Mouse (Mus musculus): ENCODE data around the gene Ptprm. TPM values are rescaled to one million over a fixed set of nuclear protein-coding genes. Genes with fewer than 3 reads are reported as not detected.

Ptprm gene
- polyA plus RNA-seq, 1 experiment from 2014 or later, result 12.4 TPM

DNA sequence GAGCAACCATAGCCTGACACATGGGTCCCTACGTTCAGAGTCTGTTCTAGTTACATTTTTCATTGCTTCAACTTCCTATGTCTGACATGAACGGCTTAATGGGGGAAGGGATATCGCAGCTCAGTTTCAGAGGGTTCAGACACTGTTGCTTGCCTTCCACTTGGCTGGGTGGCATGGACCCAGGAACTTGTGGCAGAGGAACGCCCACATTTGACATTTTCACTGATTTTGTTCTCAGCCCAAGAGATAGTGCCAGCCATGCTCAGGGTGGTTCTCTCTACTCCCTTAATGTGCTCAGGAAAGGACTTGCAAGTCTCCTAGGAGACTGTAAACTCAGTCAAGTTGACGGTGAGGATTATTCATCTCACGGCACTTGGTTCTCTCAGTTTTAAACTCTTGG lies 588.1 kb downstream of the Ptprm start:
- Histone ChIP-seq H3K9ac (no peak overlapping the region), H3K4me2 (no peak overlapping the region), H3K27ac (no peak overlapping the region), H3K4me3 (replicated peaks) (no peak overlapping the region), H3K27me3 (replicated peaks) (no peaks in the 10 kb centered on the region), H3K4me1 (0 out of 2 replicates have a peak, but pooled peaks cover 3% of the 10 kb centered on the region), H3K36me3 (no peaks in the 10 kb centered on the region), H3K9me3 (no peaks in the 10 kb centered on the region)
- 74% methylated on average over 6 of the region's 6 CpGs for WGBS
- ATAC-seq (ENCODE audit: insufficient read depth, low FRiP score, low read depth), result no peak

DNA sequence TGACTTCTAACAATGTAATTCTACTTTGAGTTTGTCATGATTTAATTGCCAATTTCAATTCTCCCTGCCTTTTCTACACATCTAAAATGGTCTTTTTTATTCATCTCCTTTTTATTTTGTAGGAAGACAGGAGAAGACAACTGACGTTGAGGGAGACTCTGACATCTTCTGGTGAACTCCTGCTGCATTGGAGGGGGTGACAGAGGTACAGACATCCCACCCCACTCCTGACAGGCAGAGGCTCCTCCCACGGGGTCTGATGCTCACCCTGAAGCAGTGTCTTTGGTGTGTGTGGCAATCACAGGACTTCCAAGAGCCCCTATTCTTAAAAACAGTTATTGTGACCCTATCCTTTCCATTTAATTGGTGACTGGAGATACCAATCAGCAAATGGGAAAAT lies 589.8 kb downstream of the Ptprm start:
- no peak overlapping the region for H3K27ac ChIP-seq
- 61% methylated on average over 2 of the region's 2 CpGs for whole genome bisulfite sequencing
- H3K9me3 ChIP-seq, result no peaks in the 10 kb centered on the region
- H3K36me3 ChIP-seq, result no peaks in the 10 kb centered on the region
- no peak overlapping the region for H3K9ac ChIP-seq
- H3K4me1 ChIP-seq, result 0 out of 2 replicates have a peak, but pooled peaks cover 3% of the 10 kb centered on the region
- H3K4me3 ChIP-seq (replicated peaks), result no peak overlapping the region
- no peak for ATAC-seq (ENCODE audit: insufficient read depth, low FRiP score, low read depth)
- no peak overlapping the region for H3K4me2 ChIP-seq
- H3K27me3 ChIP-seq (replicated peaks), result no peaks in the 10 kb centered on the region

DNA sequence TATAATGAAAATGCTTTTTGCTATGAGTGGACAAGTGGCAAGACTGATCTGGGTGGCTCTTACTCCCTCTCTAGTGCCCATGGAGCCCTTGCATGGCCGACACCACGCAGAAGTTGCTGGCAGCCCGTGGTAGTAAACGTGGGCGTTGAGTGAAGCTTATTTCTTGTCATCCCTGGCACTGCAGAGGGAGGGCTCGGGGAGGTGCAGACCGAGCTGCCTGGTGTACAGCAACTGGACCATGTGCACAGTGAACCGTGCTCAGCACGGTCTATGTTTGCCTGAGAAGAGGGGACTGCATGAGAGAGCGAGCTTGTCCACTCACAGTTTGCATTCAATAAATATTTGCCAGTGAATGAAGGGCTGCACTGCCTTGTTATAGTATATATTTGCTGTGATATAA lies 591.5 kb downstream of the Ptprm start:
- H3K9me3 ChIP-seq, result no peaks in the 10 kb centered on the region
- H3K4me3 ChIP-seq (replicated peaks), result no peak overlapping the region
- H3K36me3 ChIP-seq, result no peaks in the 10 kb centered on the region
- no peak overlapping the region for H3K9ac ChIP-seq
- no peak for ATAC-seq (ENCODE audit: insufficient read depth, low FRiP score, low read depth)
- no peak overlapping the region for H3K4me2 ChIP-seq
- H3K27me3 ChIP-seq (replicated peaks), result no peaks in the 10 kb centered on the region
- H3K27ac ChIP-seq, result no peak overlapping the region
- 80% methylated on average over 10 of the region's 10 CpGs for WGBS
- H3K4me1 ChIP-seq, result 0 out of 2 replicates have a peak, but pooled peaks cover 3% of the 10 kb centered on the region

DNA sequence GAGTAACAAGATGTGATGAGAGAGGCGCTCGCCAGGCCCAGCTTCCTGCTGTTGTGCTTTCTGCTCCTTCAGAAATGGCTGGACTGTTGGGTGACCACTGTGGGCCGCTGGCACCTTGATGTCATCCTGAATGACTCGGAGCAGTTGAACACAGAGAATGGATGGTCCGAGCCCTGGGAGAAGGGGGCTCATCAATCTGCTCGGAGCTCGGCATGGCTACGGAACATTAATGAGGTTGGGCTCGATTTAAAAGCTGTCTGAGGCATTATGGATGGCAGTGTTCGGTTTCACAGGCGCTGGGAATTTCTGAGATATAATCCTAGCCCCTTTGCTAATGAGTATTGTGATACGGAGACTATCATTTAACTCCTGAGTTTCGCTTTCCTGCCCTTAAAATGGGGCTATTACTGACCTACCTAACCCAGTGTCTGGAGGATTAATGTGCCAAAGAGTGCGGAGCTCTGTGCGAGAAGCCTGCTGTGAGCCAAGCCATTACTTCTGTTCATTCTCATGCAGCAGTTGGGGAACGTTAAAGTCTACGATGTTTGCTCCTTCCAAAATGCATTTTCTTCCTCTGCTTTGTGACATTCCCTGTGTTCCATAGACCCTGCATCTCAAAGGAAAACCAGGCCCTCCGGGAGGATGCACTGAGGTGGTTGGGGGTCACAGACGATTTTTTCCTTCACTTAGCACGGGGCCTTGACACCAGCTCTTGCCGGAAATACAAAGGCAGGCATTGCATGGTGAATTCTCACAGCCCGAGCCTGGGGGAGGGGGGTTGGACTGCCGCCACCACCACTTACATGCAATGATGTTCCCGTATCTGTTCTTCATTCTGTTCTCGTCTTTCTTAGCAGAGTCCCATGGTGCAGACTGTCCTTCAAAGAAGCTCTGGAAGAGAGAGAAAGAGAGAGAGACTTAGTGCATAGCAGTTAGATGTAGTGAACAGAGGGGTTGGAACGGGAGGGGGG lies 592.6 kb downstream of the Ptprm start:
- no peaks in the 10 kb centered on the region for H3K36me3 ChIP-seq
- WGBS, result 50% methylated on average over 26 of the region's 26 CpGs
- H3K4me1 ChIP-seq, result 0 out of 2 replicates have a peak, but pooled peaks cover 3% of the 10 kb centered on the region
- H3K27ac ChIP-seq, result peak overlapping the region; percentile 40; the same call in 1 of the 2 replicates
- no peak overlapping the region for H3K9ac ChIP-seq
- peak overlapping the region; percentile 29 for H3K4me2 ChIP-seq
- no peak for ATAC-seq (ENCODE audit: insufficient read depth, low FRiP score, low read depth)
- no peak overlapping the region for H3K4me3 ChIP-seq (replicated peaks)
- H3K27me3 ChIP-seq (replicated peaks), result no peaks in the 10 kb centered on the region
- H3K9me3 ChIP-seq, result no peaks in the 10 kb centered on the region

DNA sequence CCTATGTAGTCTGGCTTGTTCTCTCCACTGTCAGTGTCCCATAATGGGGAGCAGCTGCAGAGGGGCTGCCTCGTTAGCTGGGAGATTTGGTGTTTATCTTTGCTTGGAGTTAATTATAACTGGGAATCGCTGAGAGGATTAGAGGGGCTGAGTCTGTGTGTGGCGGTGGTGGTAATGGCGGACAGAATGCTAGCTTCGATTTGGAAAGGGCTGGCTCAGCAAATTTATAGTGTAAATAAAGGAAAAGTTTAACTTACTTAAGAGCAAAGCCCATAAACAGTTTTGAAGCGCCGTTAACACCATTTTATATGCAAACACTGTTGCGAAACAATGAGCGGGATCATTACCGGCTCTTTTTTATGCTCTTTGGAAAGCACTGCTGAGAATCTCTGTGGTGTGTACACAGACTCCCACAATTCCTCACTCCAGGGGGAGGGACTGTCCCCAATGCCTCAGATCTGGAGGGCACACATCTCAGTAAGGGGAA lies 597.2 kb downstream of the Ptprm start:
- Histone ChIP-seq H3K4me1 (0 out of 2 replicates have a peak, but pooled peaks cover 7% of the 10 kb centered on the region), H3K36me3 (no peaks in the 10 kb centered on the region), H3K27me3 (replicated peaks) (no peaks in the 10 kb centered on the region), H3K4me3 (replicated peaks) (peak overlapping the region; percentile 11), H3K9me3 (no peaks in the 10 kb centered on the region), H3K27ac (peak overlapping the region; percentile 78), H3K4me2 (peak overlapping the region; percentile 36), H3K9ac (no peak overlapping the region)
- ATAC-seq (ENCODE audit: insufficient read depth, low FRiP score, low read depth), result peak; percentile 68
- WGBS, result 21% methylated on average over 10 of the region's 10 CpGs

DNA sequence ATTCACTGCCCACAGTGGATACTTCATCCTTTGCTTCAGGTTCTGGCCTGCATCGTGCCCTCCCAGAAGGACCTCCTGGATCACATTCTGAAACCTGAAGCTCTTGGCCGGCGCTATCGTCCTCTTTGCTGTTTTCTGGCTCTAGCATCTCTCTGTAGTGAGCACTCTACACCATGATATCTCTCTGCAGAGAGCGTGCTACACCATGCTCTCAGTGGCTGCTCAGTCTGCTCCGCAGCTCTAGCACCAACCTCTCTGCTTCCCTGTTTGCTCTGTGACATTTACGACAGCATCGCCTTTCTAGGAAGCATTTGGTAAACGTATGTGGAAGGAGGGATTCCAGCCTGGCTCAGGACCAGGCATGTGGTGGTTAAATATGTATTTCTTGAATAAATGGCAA lies 597.8 kb downstream of the Ptprm start:
- Histone ChIP-seq H3K9ac (no peak overlapping the region), H3K4me2 (peak overlapping the region; percentile 36), H3K36me3 (no peaks in the 10 kb centered on the region), H3K4me3 (replicated peaks) (peak overlapping the region; percentile 11; the same call in 1 of the 2 replicates), H3K27ac (peak overlapping the region; percentile 78), H3K4me1 (0 out of 2 replicates have a peak, but pooled peaks cover 4% of the 10 kb centered on the region), H3K9me3 (no peaks in the 10 kb centered on the region), H3K27me3 (replicated peaks) (no peaks in the 10 kb centered on the region)
- peak; percentile 25; the same call in 1 of the 2 replicates for ATAC-seq (ENCODE audit: insufficient read depth, low FRiP score, low read depth)
- WGBS, result 48% methylated on average over 9 of the region's 9 CpGs

DNA sequence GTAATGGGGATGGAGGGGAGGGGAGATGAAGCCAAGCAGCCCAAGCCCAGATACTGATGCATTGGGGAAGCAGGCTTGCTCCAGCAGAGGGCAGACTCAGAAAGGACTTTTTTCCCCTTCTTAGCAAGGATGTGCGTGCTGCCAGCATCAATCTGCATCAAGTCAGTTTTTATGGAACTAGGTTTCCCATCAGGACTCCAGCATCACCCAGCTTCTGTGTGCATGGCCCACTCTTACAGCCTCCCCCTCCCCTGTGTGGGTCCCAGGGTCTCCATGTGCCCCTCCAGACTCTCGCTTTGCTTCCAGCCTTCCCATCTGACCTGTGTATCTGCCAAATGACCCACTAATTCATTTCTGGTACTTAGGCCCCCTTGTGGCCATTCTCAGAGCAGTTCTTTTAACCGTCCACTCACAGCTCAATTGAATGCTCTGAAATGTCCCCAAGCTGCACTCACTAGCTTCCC lies 599.0 kb downstream of the Ptprm start:
- H3K36me3 ChIP-seq, result no peaks in the 10 kb centered on the region
- no peak overlapping the region for H3K27ac ChIP-seq
- 27% methylated on average over 3 of the region's 3 CpGs for WGBS
- H3K27me3 ChIP-seq (replicated peaks), result no peaks in the 10 kb centered on the region
- no peak overlapping the region for H3K9ac ChIP-seq
- no peak overlapping the region for H3K4me2 ChIP-seq
- 0 out of 2 replicates have a peak, but pooled peaks cover 4% of the 10 kb centered on the region for H3K4me1 ChIP-seq
- no peak overlapping the region for H3K4me3 ChIP-seq (replicated peaks)
- ATAC-seq (ENCODE audit: insufficient read depth, low FRiP score, low read depth), result no peak
- H3K9me3 ChIP-seq, result no peaks in the 10 kb centered on the region

DNA sequence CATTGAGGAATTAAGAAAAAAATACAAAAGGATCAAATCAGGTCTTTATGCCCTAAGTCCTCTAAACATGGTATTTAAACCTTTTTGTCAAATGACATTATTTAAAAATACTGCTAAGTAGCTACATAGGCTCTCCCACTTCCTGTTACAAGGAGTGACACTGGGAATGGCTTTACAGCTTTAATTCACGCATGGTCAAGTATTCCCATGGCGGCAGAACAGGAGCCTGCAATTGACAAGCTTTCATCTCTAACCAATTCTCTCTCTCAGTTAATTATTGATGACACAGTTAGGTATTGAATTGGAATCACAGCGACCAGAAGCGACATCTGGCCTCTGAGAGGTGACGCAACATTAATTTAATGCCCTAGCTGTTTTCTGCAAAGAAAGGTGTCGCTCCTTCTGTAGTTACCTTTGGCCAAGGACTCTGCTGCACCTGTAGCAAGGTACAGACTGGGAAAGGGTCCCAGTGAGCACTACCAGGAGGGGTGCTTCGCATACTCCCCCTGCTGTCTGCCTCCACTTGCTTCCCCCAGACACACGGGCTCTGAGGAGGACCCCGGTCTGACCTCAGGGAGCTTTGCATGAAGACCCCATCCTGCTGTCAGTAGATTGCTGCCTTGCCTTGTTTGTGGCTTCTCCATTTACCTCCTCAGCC lies 599.9 kb downstream of the Ptprm start:
- 66% methylated on average over 9 of the region's 9 CpGs for WGBS
- Histone ChIP-seq H3K4me1 (0 out of 2 replicates have a peak, but pooled peaks cover 4% of the 10 kb centered on the region), H3K36me3 (no peaks in the 10 kb centered on the region), H3K27ac (no peak overlapping the region), H3K4me2 (no peak overlapping the region), H3K9ac (no peak overlapping the region), H3K27me3 (replicated peaks) (no peaks in the 10 kb centered on the region), H3K9me3 (no peaks in the 10 kb centered on the region), H3K4me3 (replicated peaks) (no peak overlapping the region)
- ATAC-seq (ENCODE audit: insufficient read depth, low FRiP score, low read depth), result no peak

DNA sequence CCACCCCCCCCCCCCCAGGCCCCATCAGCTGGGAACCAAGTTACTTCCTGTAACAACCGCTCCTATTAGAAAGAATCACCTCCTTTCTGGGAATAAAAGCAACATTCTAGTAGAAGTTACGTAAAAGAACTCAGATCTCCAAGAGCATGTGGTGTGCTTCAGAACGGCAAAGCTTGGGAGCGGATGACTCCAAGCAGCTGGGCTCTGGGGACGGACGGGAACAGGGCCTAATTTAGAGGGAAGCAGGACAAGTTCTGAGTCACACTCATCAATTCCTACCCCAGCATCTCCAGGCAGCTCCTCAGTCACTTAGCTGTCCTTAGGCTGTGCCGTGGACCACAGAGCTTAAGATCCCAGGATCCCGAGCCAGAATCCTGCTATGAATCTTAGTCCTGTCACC lies 602.5 kb downstream of the Ptprm start:
- H3K4me3 ChIP-seq (replicated peaks), result no peak overlapping the region
- H3K4me1 ChIP-seq, result 0 out of 2 replicates have a peak, but pooled peaks cover 4% of the 10 kb centered on the region
- 78% methylated on average over 8 of the region's 8 CpGs for WGBS
- no peaks in the 10 kb centered on the region for H3K27me3 ChIP-seq (replicated peaks)
- no peaks in the 10 kb centered on the region for H3K9me3 ChIP-seq
- H3K36me3 ChIP-seq, result no peaks in the 10 kb centered on the region
- no peak for ATAC-seq (ENCODE audit: insufficient read depth, low FRiP score, low read depth)
- no peak overlapping the region for H3K9ac ChIP-seq
- H3K4me2 ChIP-seq, result no peak overlapping the region
- no peak overlapping the region for H3K27ac ChIP-seq

DNA sequence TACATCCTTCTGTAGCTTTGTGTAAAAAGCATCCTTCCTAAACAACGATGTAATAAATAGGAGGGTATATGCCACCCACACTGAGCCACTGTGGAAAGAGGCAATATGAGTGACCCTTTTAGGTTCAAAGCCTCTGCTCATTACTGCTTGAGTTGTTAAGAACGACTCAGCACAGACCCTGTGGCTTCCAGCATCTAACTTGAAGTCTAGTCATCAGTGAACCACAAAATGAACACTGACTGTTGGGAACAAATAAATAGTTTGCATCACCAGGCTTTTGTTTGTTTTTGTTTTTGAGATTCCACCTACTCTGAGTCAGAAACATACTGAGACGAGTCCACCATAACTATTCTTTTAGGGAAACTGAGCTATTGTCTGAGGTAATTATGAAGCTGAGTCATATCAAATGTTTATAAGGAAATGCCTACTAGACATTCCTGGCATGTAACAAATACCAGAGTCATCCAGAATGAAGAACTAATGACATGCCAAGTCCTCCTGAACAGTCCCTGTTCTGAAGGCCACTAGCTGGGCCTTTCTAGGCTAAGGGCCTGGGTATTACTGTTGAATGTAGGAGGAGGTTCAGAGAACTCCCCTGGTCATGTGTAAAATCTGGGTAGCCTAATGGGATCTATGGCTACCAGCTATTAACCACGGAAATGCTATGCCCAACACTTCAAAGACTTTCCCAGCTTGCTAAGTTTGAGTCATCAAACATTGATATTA lies 603.6 kb downstream of the Ptprm start:
- no peaks in the 10 kb centered on the region for H3K4me1 ChIP-seq
- no peaks in the 10 kb centered on the region for H3K27me3 ChIP-seq (replicated peaks)
- no peaks in the 10 kb centered on the region for H3K36me3 ChIP-seq
- H3K4me3 ChIP-seq (replicated peaks), result no peak overlapping the region
- no peak overlapping the region for H3K27ac ChIP-seq
- no peaks in the 10 kb centered on the region for H3K9me3 ChIP-seq
- no peak overlapping the region for H3K4me2 ChIP-seq
- ATAC-seq (ENCODE audit: insufficient read depth, low FRiP score, low read depth), result no peak
- WGBS, result 84% methylated on average over 4 of the region's 4 CpGs
- no peak overlapping the region for H3K9ac ChIP-seq

DNA sequence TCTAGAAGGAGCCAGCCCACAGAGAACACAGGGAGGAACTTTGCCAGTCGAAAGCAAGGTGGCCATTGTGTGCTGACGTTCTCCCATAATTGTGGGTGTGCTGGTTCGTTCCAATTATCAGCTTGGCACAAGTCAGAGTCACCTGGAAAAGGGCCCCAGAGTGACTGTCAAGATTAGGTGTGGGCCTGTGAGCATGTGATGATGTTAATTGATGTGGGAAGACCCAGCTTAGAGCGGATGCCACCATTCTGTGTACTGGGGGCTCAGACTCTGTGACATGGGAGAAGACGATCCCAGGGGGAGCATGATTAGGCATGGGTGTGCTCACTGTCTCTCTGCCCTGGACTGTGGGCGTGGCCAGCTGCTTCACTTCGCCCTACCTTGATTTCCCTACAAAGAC lies 604.3 kb downstream of the Ptprm start:
- WGBS, result 90% methylated on average over 7 of the region's 7 CpGs
- no peak for ATAC-seq (ENCODE audit: insufficient read depth, low FRiP score, low read depth)
- Histone ChIP-seq H3K4me3 (replicated peaks) (no peak overlapping the region), H3K27me3 (replicated peaks) (no peaks in the 10 kb centered on the region), H3K4me2 (no peak overlapping the region), H3K9ac (no peak overlapping the region), H3K9me3 (no peaks in the 10 kb centered on the region), H3K36me3 (no peaks in the 10 kb centered on the region), H3K27ac (no peak overlapping the region), H3K4me1 (no peaks in the 10 kb centered on the region)

All from stomach, embryonic 15.5 days (tissue).